Mouse (Mus musculus) embryonic fibroblast, embryonic 13.5 days (primary cell): Measurements from ENCODE around the gene Ghdc.

Experiments used
- CTCF ChIP-seq: IDR thresholded peaks from 2 replicates; pipeline ENCODE4 v1.5.1; 2011; ENCODE audit warnings: mild to moderate bottlenecking, control low read depth, low read length, moderate library complexity, borderline replicate concordance; ENCODE audit not compliant: insufficient read depth
- POLR2A ChIP-seq: IDR thresholded peaks from 2 replicates; pipeline ENCODE4 v1.6.1; 2011; ENCODE audit warnings: low read depth, mild to moderate bottlenecking, control low read depth, low read length, moderate library complexity

DNA sequence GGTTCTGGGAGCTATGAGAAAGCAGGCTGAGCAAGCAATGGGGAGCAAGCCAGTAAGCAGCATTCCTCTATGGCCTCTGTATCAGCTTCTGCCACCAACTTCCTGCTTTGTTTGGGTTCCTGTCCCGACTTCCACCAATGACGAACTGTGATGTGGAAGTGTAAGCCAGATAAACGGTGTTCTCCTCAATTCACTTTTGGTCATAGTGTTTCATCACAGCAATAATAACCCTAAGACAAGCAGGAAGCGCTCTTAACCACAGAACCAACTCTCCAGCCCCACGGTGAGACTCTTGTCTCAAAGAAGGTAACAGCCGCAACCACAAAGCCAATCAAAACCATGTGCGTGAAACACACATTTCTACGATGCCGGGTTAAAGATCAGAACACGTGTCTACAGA lies 33.7 kb upstream of the Ghdc start:
- no peak for TF ChIP-seq CTCF
- TF ChIP-seq POLR2A = no peak
